Comparison of ENCODE assay signal across 32 mouse cellular contexts in genomic region chr4:155807841-155808240, GRCm38 (mm10). TPM values are rescaled to one million over a fixed set of nuclear protein-coding genes. Genes with fewer than 3 reads are reported as not detected.
DNase-seq lines count a peak whose midpoint lies in the region; ATAC-seq and TF ChIP-seq lines count a peak whose summit lies in the region.
"Had no signal": no experiment of that assay in that cellular context is flagged by ENCODE, and none has a peak within 500 bp of the region (broad histone marks: within the 10 kb centered on the region; RNA-seq: fewer than 3 reads in every experiment).

No protein-coding gene starts in this region.

- no peaks in the 10 kb centered on the region for H3K9me3 ChIP-seq in intestine, embryonic 14.5 days (ENCODE audit: control insufficient read depth, low read length)
- no peaks in the 10 kb centered on the region for H3K9me3 ChIP-seq in intestine, embryonic 15.5 days
- no peaks in the 10 kb centered on the region for H3K9me3 ChIP-seq in liver, postnatal 0 days (ENCODE audit: low read length)
- no peaks in the 10 kb centered on the region for H3K9me3 ChIP-seq in intestine, postnatal 0 days (ENCODE audit: control insufficient read depth)
- H3K9me3 ChIP-seq in neural tube, embryonic 15.5 days (replicated peaks), result no peaks in the 10 kb centered on the region
- H3K9me3 ChIP-seq: forebrain, embryonic 10.5 days; G1E; heart, embryonic 10.5 days; hindbrain, embryonic 12.5 days; hindbrain, embryonic 15.5 days had no signal

- no peak overlapping the region for H3K4me2 ChIP-seq in intestine, embryonic 14.5 days (ENCODE audit: low read length)
- H3K4me2 ChIP-seq in intestine, embryonic 15.5 days (replicated peaks), result no peak overlapping the region
- no peak overlapping the region for H3K4me2 ChIP-seq in liver, postnatal 0 days (ENCODE audit: low read depth, low read length)
- no peak overlapping the region for H3K4me2 ChIP-seq in intestine, postnatal 0 days (replicated peaks; ENCODE audit: low read depth)
- H3K4me2 ChIP-seq in neural tube, embryonic 15.5 days, result no peak overlapping the region
- H3K4me2 ChIP-seq: hindbrain, embryonic 12.5 days; hindbrain, embryonic 15.5 days had no signal

- no peaks in the 10 kb centered on the region for H3K27me3 ChIP-seq in intestine, embryonic 14.5 days (replicated peaks; ENCODE audit: control insufficient read depth, insufficient read depth, low read length)
- no peaks in the 10 kb centered on the region for H3K27me3 ChIP-seq in intestine, embryonic 15.5 days (replicated peaks)
- no peaks in the 10 kb centered on the region for H3K27me3 ChIP-seq in liver, adult 2 months (ENCODE audit: control insufficient read depth, insufficient read depth, low read length)
- no peaks in the 10 kb centered on the region for H3K27me3 ChIP-seq in liver, postnatal 0 days (ENCODE audit: insufficient read depth, low read length)
- H3K27me3 ChIP-seq in intestine, postnatal 0 days (replicated peaks; ENCODE audit: control insufficient read depth, insufficient read depth, low read length), result no peaks in the 10 kb centered on the region
- H3K27me3 ChIP-seq in neural tube, embryonic 15.5 days (replicated peaks), result no peaks in the 10 kb centered on the region
- H3K27me3 ChIP-seq: CH12.LX; hindbrain, embryonic 12.5 days; hindbrain, embryonic 15.5 days; Patski had no signal

- no peak for TF ChIP-seq CTCF in liver, adult 2 months (IDR thresholded peaks at IDR 0.05; ENCODE audit: low read depth, low read length)
- no peak for TF ChIP-seq CTCF in liver, postnatal 0 days (IDR thresholded peaks at IDR 0.05; ENCODE audit: low read depth)
- no peak for TF ChIP-seq CTCF in intestine, postnatal 0 days (IDR thresholded peaks at IDR 0.05; ENCODE audit: low read depth)

- DNase-seq in intestine, embryonic 14.5 days (ENCODE audit: low spot score), result no peak
- DNase-seq in liver, adult 2 months (ENCODE audit: extremely low read depth, low read depth, low spot score), result peak; percentile 62
- no peak for DNase-seq in liver, postnatal 0 days
- DNase-seq: adrenal gland, postnatal 10 days; adrenal gland, postnatal 36 days; B cell, adult 2 months; cerebellum, adult 18-20 months; cerebellum, adult 9-10 months; cerebellum, postnatal 14 days; forebrain, postnatal 0 days; gastrocnemius, adult 2 months; gastrocnemius, postnatal 14 days; heart, adult 2 months had no signal

- TF ChIP-seq EP300 in liver, postnatal 0 days (IDR thresholded peaks at IDR 0.05; ENCODE audit: low read depth), result no peak

- peaks cover 22% of the 10 kb centered on the region for H3K79me2 ChIP-seq in liver, adult 2 months (ENCODE audit: control insufficient read depth, insufficient read depth, low read length)

- H3K4me1 ChIP-seq in intestine, embryonic 14.5 days (replicated peaks; ENCODE audit: control insufficient read depth, insufficient read depth, low read length), result peaks cover 14% of the 10 kb centered on the region
- H3K4me1 ChIP-seq in intestine, embryonic 15.5 days (replicated peaks), result peaks cover 17% of the 10 kb centered on the region
- H3K4me1 ChIP-seq in liver, adult 2 months (ENCODE audit: control insufficient read depth, insufficient read depth, low read length), result peaks cover 15% of the 10 kb centered on the region
- H3K4me1 ChIP-seq in liver, postnatal 0 days (ENCODE audit: insufficient read depth), result peaks cover 23% of the 10 kb centered on the region
- H3K4me1 ChIP-seq in intestine, postnatal 0 days (replicated peaks; ENCODE audit: control insufficient read depth, insufficient read depth, low read length), result peaks cover 10% of the 10 kb centered on the region; the same call in 1 of the 2 replicates
- H3K4me1 ChIP-seq in neural tube, embryonic 15.5 days, result peaks cover 31% of the 10 kb centered on the region

- no peak overlapping the region for H3K9ac ChIP-seq in intestine, embryonic 14.5 days (ENCODE audit: low read length)
- H3K9ac ChIP-seq in intestine, embryonic 15.5 days, result no peak overlapping the region
- H3K9ac ChIP-seq in liver, adult 2 months (ENCODE audit: low read depth, low read length), result no peak overlapping the region
- no peak overlapping the region for H3K9ac ChIP-seq in liver, postnatal 0 days (replicated peaks)
- H3K9ac ChIP-seq in intestine, postnatal 0 days (ENCODE audit: low read depth, low read length), result no peak overlapping the region
- H3K9ac ChIP-seq in neural tube, embryonic 15.5 days (replicated peaks), result no peak overlapping the region
- H3K9ac ChIP-seq: forebrain, postnatal 0 days; hindbrain, embryonic 12.5 days; hindbrain, embryonic 15.5 days had no signal

- WGBS in intestine, embryonic 14.5 days, result 93% methylated on average over 3 of the region's 3 CpGs
- WGBS in intestine, embryonic 15.5 days, result 90% methylated on average over 3 of the region's 3 CpGs
- WGBS in liver, adult 2 months, result 45% methylated on average over 3 of the region's 3 CpGs
- 87% methylated on average over 3 of the region's 3 CpGs for WGBS in liver, postnatal 0 days (ENCODE audit: insufficient replicate concordance)
- 64% methylated on average over 3 of the region's 3 CpGs for WGBS in intestine, postnatal 0 days
- 91% methylated on average over 3 of the region's 3 CpGs for WGBS in neural tube, embryonic 15.5 days

- ATAC-seq in intestine, embryonic 14.5 days (replicated peaks; ENCODE audit: low FRiP score, low TSS enrichment, low read depth), result no peak
- ATAC-seq in intestine, embryonic 15.5 days, result no peak
- no peak for ATAC-seq in liver, postnatal 0 days
- no peak for ATAC-seq in intestine, postnatal 0 days
- no peak for ATAC-seq in neural tube, embryonic 15.5 days (ENCODE audit: low FRiP score)
- ATAC-seq: forebrain, embryonic 14.5 days; forebrain, postnatal 0 days; Patski had no signal

- no peak for TF ChIP-seq POLR2A in liver, adult 2 months (IDR thresholded peaks at IDR 0.05; ENCODE audit: extremely low read depth, insufficient read depth, low read length)

- H3K4me3 ChIP-seq in intestine, embryonic 14.5 days (ENCODE audit: low read depth, low read length), result no peak overlapping the region
- no peak overlapping the region for H3K4me3 ChIP-seq in intestine, embryonic 15.5 days (replicated peaks)
- H3K4me3 ChIP-seq in liver, adult 2 months (ENCODE audit: insufficient read depth, low read depth, low read length), result no peak overlapping the region
- no peak overlapping the region for H3K4me3 ChIP-seq in liver, postnatal 0 days (ENCODE audit: low read depth, low read length)
- H3K4me3 ChIP-seq in intestine, postnatal 0 days (ENCODE audit: low read depth, low read length), result no peak overlapping the region
- no peak overlapping the region for H3K4me3 ChIP-seq in neural tube, embryonic 15.5 days (replicated peaks)
- H3K4me3 ChIP-seq: forebrain, embryonic 10.5 days; gastrocnemius, adult 2 months; heart, adult 2 months; heart, embryonic 10.5 days; hindbrain, embryonic 12.5 days; hindbrain, embryonic 15.5 days had no signal

- peak overlapping the region; percentile 54; the same call in 1 of the 2 replicates for H3K27ac ChIP-seq in intestine, embryonic 14.5 days (ENCODE audit: low read depth)
- H3K27ac ChIP-seq in intestine, embryonic 15.5 days, result no peak overlapping the region
- no peak overlapping the region for H3K27ac ChIP-seq in liver, adult 2 months (replicated peaks; ENCODE audit: insufficient read depth, low read depth, low read length)
- no peak overlapping the region for H3K27ac ChIP-seq in liver, postnatal 0 days (ENCODE audit: low read depth)
- H3K27ac ChIP-seq in intestine, postnatal 0 days (ENCODE audit: low read depth, low read length), result peak overlapping the region; percentile 24; the same call in 1 of the 2 replicates
- H3K27ac ChIP-seq in neural tube, embryonic 15.5 days (replicated peaks), result no peak overlapping the region
- H3K27ac ChIP-seq: forebrain, embryonic 10.5 days; gastrocnemius, adult 2 months; heart, adult 2 months; heart, embryonic 10.5 days; hindbrain, embryonic 12.5 days; hindbrain, embryonic 15.5 days had no signal

- peaks cover 56% of the 10 kb centered on the region for H3K36me3 ChIP-seq in intestine, embryonic 14.5 days (ENCODE audit: control insufficient read depth, insufficient read depth, low read length)
- peaks cover 24% of the 10 kb centered on the region for H3K36me3 ChIP-seq in intestine, embryonic 15.5 days
- H3K36me3 ChIP-seq in liver, adult 2 months (ENCODE audit: control insufficient read depth, insufficient read depth, low read length), result peaks cover 38% of the 10 kb centered on the region
- peaks cover 52% of the 10 kb centered on the region for H3K36me3 ChIP-seq in liver, postnatal 0 days (replicated peaks; ENCODE audit: insufficient read depth, low read length)
- H3K36me3 ChIP-seq in intestine, postnatal 0 days (ENCODE audit: control insufficient read depth, insufficient read depth), result peaks cover 31% of the 10 kb centered on the region
- H3K36me3 ChIP-seq in neural tube, embryonic 15.5 days, result peaks cover 53% of the 10 kb centered on the region

RNA-seq across cellular contexts. Expression of gene Ccnl2, which starts 4.4 kb away (rescaled TPM):
- polyA plus RNA-seq in intestine, embryonic 14.5 days (2014; fragmentation: Nextera tagmentation; extraction: Ambion mirVana), result 161 and 192 TPM in 2 replicates
- 132 and 138 TPM in 2 replicates for polyA plus RNA-seq in intestine, embryonic 15.5 days (2015; fragmentation: Nextera tagmentation; extraction: Ambion mirVana)
- total RNA-seq in liver, adult 2 months (2014; rRNA removed), result 54.9 and 56.1 TPM in 2 replicates
- 33.9 and 61.8 TPM in 2 replicates for polyA plus RNA-seq in liver, adult 2 months (2012; rRNA removed)
- polyA plus RNA-seq in liver, postnatal 0 days (2015; fragmentation: Nextera tagmentation; extraction: Ambion mirVana), result 47.7 and 52.5 TPM in 2 replicates
- polyA plus RNA-seq in intestine, postnatal 0 days (2015; fragmentation: Nextera tagmentation; extraction: Ambion mirVana), result 54.7 and 65.1 TPM in 2 replicates
- polyA plus RNA-seq in neural tube, embryonic 15.5 days (2015; fragmentation: Nextera tagmentation; extraction: Ambion mirVana), result 137 and 139 TPM in 2 replicates

RNA-seq across cellular contexts. Expression of gene Mrpl20, which starts 5.2 kb away (rescaled TPM):
- 237 and 246 TPM in 2 replicates for polyA plus RNA-seq in intestine, embryonic 14.5 days (2014; fragmentation: Nextera tagmentation; extraction: Ambion mirVana)
- 225 and 226 TPM in 2 replicates for polyA plus RNA-seq in intestine, embryonic 15.5 days (2015; fragmentation: Nextera tagmentation; extraction: Ambion mirVana)
- total RNA-seq in liver, adult 2 months (2014; rRNA removed), result 72.4 and 73.0 TPM in 2 replicates
- polyA plus RNA-seq in liver, adult 2 months (2012; rRNA removed), result 29.7 and 37.4 TPM in 2 replicates
- 167 and 171 TPM in 2 replicates for polyA plus RNA-seq in liver, postnatal 0 days (2015; fragmentation: Nextera tagmentation; extraction: Ambion mirVana)
- 203 and 212 TPM in 2 replicates for polyA plus RNA-seq in intestine, postnatal 0 days (2015; fragmentation: Nextera tagmentation; extraction: Ambion mirVana)
- 259 and 285 TPM in 2 replicates for polyA plus RNA-seq in neural tube, embryonic 15.5 days (2015; fragmentation: Nextera tagmentation; extraction: Ambion mirVana)

RNA-seq across cellular contexts. Expression of gene Ankrd65, which starts 17.6 kb away (rescaled TPM):
- not detected in 2 replicates for polyA plus RNA-seq in intestine, embryonic 14.5 days (2014; fragmentation: Nextera tagmentation; extraction: Ambion mirVana)
- not detected in 2 replicates for polyA plus RNA-seq in intestine, embryonic 15.5 days (2015; fragmentation: Nextera tagmentation; extraction: Ambion mirVana)
- total RNA-seq in liver, adult 2 months (2014; rRNA removed), result not detected in 2 replicates
- not detected in 2 replicates for polyA plus RNA-seq in liver, adult 2 months (2012; rRNA removed)
- 0.34 and 0.46 TPM in 2 replicates for polyA plus RNA-seq in liver, postnatal 0 days (2015; fragmentation: Nextera tagmentation; extraction: Ambion mirVana)
- not detected in 2 replicates for polyA plus RNA-seq in intestine, postnatal 0 days (2015; fragmentation: Nextera tagmentation; extraction: Ambion mirVana)
- 0.27 TPM in 1 of 2 replicates, not detected in the other for polyA plus RNA-seq in neural tube, embryonic 15.5 days (2015; fragmentation: Nextera tagmentation; extraction: Ambion mirVana)
- total RNA-seq: adrenal gland, adult 18-20 months; adrenal gland, postnatal 10 days; adrenal gland, postnatal 36 days; CH12.LX; forebrain, postnatal 0 days; G1E; gastrocnemius, adult 2 months; gastrocnemius, postnatal 14 days; heart, adult 2 months; heart, postnatal 25 days; hematopoietic stem cell, adult 5-6 weeks had no signal
- polyA plus RNA-seq: embryonic facial prominence, embryonic 11.5 days; embryonic facial prominence, embryonic 14.5 days; forebrain, embryonic 10.5 days; forebrain, embryonic 14.5 days; forebrain, postnatal 0 days; frontal cortex, adult 2 months; G1E; heart, embryonic 10.5 days; heart, embryonic 14.5 days; heart, postnatal 0 days; hindbrain, embryonic 12.5 days; hindbrain, embryonic 15.5 days; Patski had no signal

RNA-seq across cellular contexts. Expression of gene Tmem88b, which starts 22.2 kb away (rescaled TPM):
- 0.55 and 0.69 TPM in 2 replicates for polyA plus RNA-seq in intestine, embryonic 14.5 days (2014; fragmentation: Nextera tagmentation; extraction: Ambion mirVana)
- 1.00 and 1.1 TPM in 2 replicates for polyA plus RNA-seq in intestine, embryonic 15.5 days (2015; fragmentation: Nextera tagmentation; extraction: Ambion mirVana)
- 0.74 and 0.87 TPM in 2 replicates for total RNA-seq in liver, adult 2 months (2014; rRNA removed)
- polyA plus RNA-seq in liver, adult 2 months (2012; rRNA removed), result 1.3 and 1.9 TPM in 2 replicates
- 0.21 and 0.40 TPM in 2 replicates for polyA plus RNA-seq in liver, postnatal 0 days (2015; fragmentation: Nextera tagmentation; extraction: Ambion mirVana)
- polyA plus RNA-seq in intestine, postnatal 0 days (2015; fragmentation: Nextera tagmentation; extraction: Ambion mirVana), result 0.64 and 0.68 TPM in 2 replicates
- polyA plus RNA-seq in neural tube, embryonic 15.5 days (2015; fragmentation: Nextera tagmentation; extraction: Ambion mirVana), result 0.78 and 1.2 TPM in 2 replicates
- polyA plus RNA-seq: G1E had no signal

RNA-seq across cellular contexts. Expression of gene Aurkaip1, which starts 23.2 kb away (rescaled TPM):
- polyA plus RNA-seq in intestine, embryonic 14.5 days (2014; fragmentation: Nextera tagmentation; extraction: Ambion mirVana), result 133 and 151 TPM in 2 replicates
- 169 and 171 TPM in 2 replicates for polyA plus RNA-seq in intestine, embryonic 15.5 days (2015; fragmentation: Nextera tagmentation; extraction: Ambion mirVana)
- total RNA-seq in liver, adult 2 months (2014; rRNA removed), result 140 and 151 TPM in 2 replicates
- polyA plus RNA-seq in liver, adult 2 months (2012; rRNA removed), result 141 and 154 TPM in 2 replicates
- polyA plus RNA-seq in liver, postnatal 0 days (2015; fragmentation: Nextera tagmentation; extraction: Ambion mirVana), result 89.9 and 92.7 TPM in 2 replicates
- 152 and 153 TPM in 2 replicates for polyA plus RNA-seq in intestine, postnatal 0 days (2015; fragmentation: Nextera tagmentation; extraction: Ambion mirVana)
- polyA plus RNA-seq in neural tube, embryonic 15.5 days (2015; fragmentation: Nextera tagmentation; extraction: Ambion mirVana), result 147 and 152 TPM in 2 replicates

Comparison
In these comparisons a context has a peak if more than half of its experiments do, and no peak if none do; other contexts are left out.
1. H3K27ac ChIP-seq: peak in intestine, embryonic 14.5 days (single experiment) and intestine, postnatal 0 days (single experiment); none in intestine, embryonic 15.5 days (single experiment), liver, adult 2 months (single experiment), liver, postnatal 0 days (single experiment) and neural tube, embryonic 15.5 days (single experiment).